Mouse (Mus musculus): ENCODE data around the gene Camkv. TPM values are rescaled to one million over a fixed set of nuclear protein-coding genes. Genes with fewer than 3 reads are reported as not detected.

The Camkv gene
- polyA plus RNA-seq, 1 experiment from 2014 or later, result 0.54 TPM

Other genes with a start within 250 kb of the Camkv start
- 3.9 and 4.2 TPM in 2 replicates for gene Sema3f, start 225.2 kb upstream of the Camkv start, polyA plus RNA-seq (2016; fragmentation: Nextera tagmentation; extraction: Ambion mirVana)
- gene Rbm5, start 164.7 kb upstream of the Camkv start, polyA plus RNA-seq (2016; fragmentation: Nextera tagmentation; extraction: Ambion mirVana), result 84.3 and 88.6 TPM in 2 replicates
- gene Rbm6, start 62.4 kb upstream of the Camkv start, polyA plus RNA-seq (2016; fragmentation: Nextera tagmentation; extraction: Ambion mirVana), result 45.7 and 49.2 TPM in 2 replicates
- gene Mon1a, start 47.5 kb upstream of the Camkv start, polyA plus RNA-seq (2016; fragmentation: Nextera tagmentation; extraction: Ambion mirVana), result 5.7 and 7.4 TPM in 2 replicates
- gene Mst1r, start 28.8 kb upstream of the Camkv start, polyA plus RNA-seq (2016; fragmentation: Nextera tagmentation; extraction: Ambion mirVana), result 0.57 and 0.92 TPM in 2 replicates
- not detected in 2 replicates for gene Actl11, start 7.2 kb upstream of the Camkv start, polyA plus RNA-seq (2016; fragmentation: Nextera tagmentation; extraction: Ambion mirVana)
- gene Traip, start 14.5 kb downstream of the Camkv start, polyA plus RNA-seq (2016; fragmentation: Nextera tagmentation; extraction: Ambion mirVana), result 20.9 and 22.2 TPM in 2 replicates
- 63.1 and 63.7 TPM in 2 replicates for gene Uba7, start 39.8 kb downstream of the Camkv start, polyA plus RNA-seq (2016; fragmentation: Nextera tagmentation; extraction: Ambion mirVana)
- gene Gm20661, start 47.4 kb downstream of the Camkv start, polyA plus RNA-seq (2016; fragmentation: Nextera tagmentation; extraction: Ambion mirVana), result 1.2 and 1.4 TPM in 2 replicates
- gene Inka1, start 50.2 kb downstream of the Camkv start, polyA plus RNA-seq (2016; fragmentation: Nextera tagmentation; extraction: Ambion mirVana), result 64.3 and 68.7 TPM in 2 replicates
- 2.6 and 3.7 TPM in 2 replicates for gene Cdhr4, start 56.8 kb downstream of the Camkv start, polyA plus RNA-seq (2016; fragmentation: Nextera tagmentation; extraction: Ambion mirVana)
- gene Gm20662, start 60.7 kb downstream of the Camkv start, polyA plus RNA-seq (2016; fragmentation: Nextera tagmentation; extraction: Ambion mirVana), result 0.69 and 0.75 TPM in 2 replicates
- 43.7 and 47.7 TPM in 2 replicates for gene Ip6k1, start 66.8 kb downstream of the Camkv start, polyA plus RNA-seq (2016; fragmentation: Nextera tagmentation; extraction: Ambion mirVana)
- 22.1 and 22.6 TPM in 2 replicates for gene Gmppb, start 113.6 kb downstream of the Camkv start, polyA plus RNA-seq (2016; fragmentation: Nextera tagmentation; extraction: Ambion mirVana)
- 2.2 and 2.5 TPM in 2 replicates for gene Amigo3, start 117.5 kb downstream of the Camkv start, polyA plus RNA-seq (2016; fragmentation: Nextera tagmentation; extraction: Ambion mirVana)
- 14.5 and 15.7 TPM in 2 replicates for gene Mst1, start 144.8 kb downstream of the Camkv start, polyA plus RNA-seq (2016; fragmentation: Nextera tagmentation; extraction: Ambion mirVana)
- gene Rnf123, start 147.7 kb downstream of the Camkv start, polyA plus RNA-seq (2016; fragmentation: Nextera tagmentation; extraction: Ambion mirVana), result 96.6 and 101 TPM in 2 replicates
- gene Apeh, start 158.9 kb downstream of the Camkv start, polyA plus RNA-seq (2016; fragmentation: Nextera tagmentation; extraction: Ambion mirVana), result 199 and 215 TPM in 2 replicates